Mouse (Mus musculus) left cerebral cortex, postnatal 4 days (tissue): ENCODE data around the gene Stat5a. TPM values are rescaled to one million over a fixed set of nuclear protein-coding genes. Genes with fewer than 3 reads are reported as not detected.

Experiments used
- DNase-seq: peaks from one replicate; pipeline ENCODE4 v3.0.0-alpha.2; 2022
- intact Hi-C: fragments of 180-260 bp; cut with DNase I; formaldehyde crosslinking; loops from one replicate; pipeline ENCODE4 v1.15.1; 2025
- total RNA-seq, 2 experiments: library from RNA; stranded (reverse); gene quantifications; 2 replicates each; pipeline ENCODE4 v1.2.3; 2021

Gene Stat5a
- total RNA-seq, 2 experiments from 2014 or later = 0.98 to 1.2 TPM

GRCm38 (mm10) chr11:100836923-100837702 lies 22.0 kb upstream of the Stat5a start:
- intact Hi-C loops = no loop called here

GRCm38 (mm10) chr11:100838894-100839293 lies 20.3 kb upstream of the Stat5a start:
- DNase-seq = no peak
- intact Hi-C loops = no loop called here

More at GRCm38 (mm10) chr11:100836923-100837702, 22.0 kb upstream of the Stat5a start:
- no peak for DNase-seq

- DNase-seq = no peak
- intact Hi-C loops = no loop called here
Measured at GRCm38 (mm10) chr11:100839523-100839922, 19.6 kb upstream of the Stat5a start.

- intact Hi-C loops = no loop called here
- DNase-seq = no peak
Measured at GRCm38 (mm10) chr11:100840866-100841265, 18.3 kb upstream of the Stat5a start.

- intact Hi-C loops = no loop called here
- no peak for DNase-seq
Measured at GRCm38 (mm10) chr11:100842025-100842424, 17.1 kb upstream of the Stat5a start.

GRCm38 (mm10) chr11:100843070-100843669 lies 16.0 kb upstream of the Stat5a start:
- intact Hi-C loops = no loop called here
- DNase-seq = no peak

- DNase-seq = no peak
- intact Hi-C loops = no loop called here
Measured at GRCm38 (mm10) chr11:100844121-100844520, 15.0 kb upstream of the Stat5a start.

GRCm38 (mm10) chr11:100845793-100846192 lies 13.4 kb upstream of the Stat5a start:
- intact Hi-C loops = no loop called here
- no peak for DNase-seq

GRCm38 (mm10) chr11:100847572-100847971 lies 11.6 kb upstream of the Stat5a start:
- intact Hi-C loops = no loop called here
- no peak for DNase-seq

GRCm38 (mm10) chr11:100848080-100848479 lies 11.1 kb upstream of the Stat5a start:
- intact Hi-C loops = no loop called here
- no peak for DNase-seq

GRCm38 (mm10) chr11:100848789-100849379 lies 10.3 kb upstream of the Stat5a start:
- intact Hi-C loops = no loop called here
- DNase-seq = no peak

- no peak for DNase-seq
- intact Hi-C loops = no loop called here
Measured at GRCm38 (mm10) chr11:100849456-100850037, 9.6 kb upstream of the Stat5a start.

- DNase-seq = peak; percentile 60
- intact Hi-C loops = no loop called here
Measured at GRCm38 (mm10) chr11:100850038-100850777, 8.9 kb upstream of the Stat5a start, which contains the start of gene Stat5b. TSS of gene Stat5b (minus strand) at chr11:100850724.

- intact Hi-C loops = no loop called here
- no peak for DNase-seq
Measured at GRCm38 (mm10) chr11:100850778-100851528, 8.2 kb upstream of the Stat5a start.

GRCm38 (mm10) chr11:100852088-100852487 lies 7.1 kb upstream of the Stat5a start:
- no peak for DNase-seq
- intact Hi-C loops = no loop called here

GRCm38 (mm10) chr11:100853018-100853417 lies 6.1 kb upstream of the Stat5a start:
- intact Hi-C loops = no loop called here
- DNase-seq = no peak

GRCm38 (mm10) chr11:100854268-100854667 lies 4.9 kb upstream of the Stat5a start:
- intact Hi-C loops = no loop called here
- no peak for DNase-seq

GRCm38 (mm10) chr11:100855178-100855577 lies 4.0 kb upstream of the Stat5a start:
- intact Hi-C loops = no loop called here
- DNase-seq = no peak

- intact Hi-C loops = no loop called here
Measured at GRCm38 (mm10) chr11:100857960-100858359, 1.2 kb upstream of the Stat5a start.

GRCm38 (mm10) chr11:100859579-100860075 lies 476 bp downstream of the Stat5a start:
- intact Hi-C loops = no loop called here
- DNase-seq = no peak

More at GRCm38 (mm10) chr11:100857960-100858359, 1.2 kb upstream of the Stat5a start:
- DNase-seq = peak; percentile 41
